Mouse (Mus musculus): ENCODE results near the gene Slco3a1.
A peak's percentile ranks its signal among the peaks of the same experiment; 100 is the strongest.

Slco3a1 gene

GRCm38 (mm10) chr7:74554608-74555311 lies at the start of gene Slco3a1:
Gene Slco3a1, minus strand, starts transcription at chr7:74554780.
- DNase-seq (ENCODE audit: low read depth): peak; percentile 36

GRCm38 (mm10) chr7:74600996-74601395 lies 46.4 kb upstream of the Slco3a1 start:
- no peak for DNase-seq (ENCODE audit: low read depth)

GRCm38 (mm10) chr7:74579411-74579810 lies 24.8 kb upstream of the Slco3a1 start:
- DNase-seq (ENCODE audit: low read depth): no peak

- DNase-seq (ENCODE audit: low read depth): no peak
These were observed 21.1 kb upstream of the Slco3a1 start for GRCm38 (mm10) chr7:74575678-74576077.

- peak; percentile 34 for DNase-seq (ENCODE audit: low read depth)
These were observed 836 bp upstream of the Slco3a1 start for GRCm38 (mm10) chr7:74555416-74555815.

- DNase-seq (ENCODE audit: low read depth): no peak
These were observed 479 bp downstream of the Slco3a1 start for GRCm38 (mm10) chr7:74554041-74554561.

- no peak for DNase-seq (ENCODE audit: low read depth)
These were observed 1.4 kb downstream of the Slco3a1 start for GRCm38 (mm10) chr7:74553111-74553650.

- DNase-seq (ENCODE audit: low read depth): no peak
These were observed 2.0 kb downstream of the Slco3a1 start for GRCm38 (mm10) chr7:74552546-74552945.

GRCm38 (mm10) chr7:74552000-74552358 lies 2.6 kb downstream of the Slco3a1 start:
- DNase-seq (ENCODE audit: low read depth): no peak

- DNase-seq (ENCODE audit: low read depth): no peak
These were observed 3.1 kb downstream of the Slco3a1 start for GRCm38 (mm10) chr7:74551338-74551999.

GRCm38 (mm10) chr7:74549686-74550085 lies 4.9 kb downstream of the Slco3a1 start:
- DNase-seq (ENCODE audit: low read depth): no peak

- DNase-seq (ENCODE audit: low read depth): no peak
These were observed 5.5 kb downstream of the Slco3a1 start for GRCm38 (mm10) chr7:74549013-74549582.

- no peak for DNase-seq (ENCODE audit: low read depth)
These were observed 7.9 kb downstream of the Slco3a1 start for GRCm38 (mm10) chr7:74546691-74547090.

GRCm38 (mm10) chr7:74545498-74545990 lies 9.0 kb downstream of the Slco3a1 start:
- no peak for DNase-seq (ENCODE audit: low read depth)

GRCm38 (mm10) chr7:74544306-74544705 lies 10.3 kb downstream of the Slco3a1 start:
- no peak for DNase-seq (ENCODE audit: low read depth)

GRCm38 (mm10) chr7:74541958-74542357 lies 12.6 kb downstream of the Slco3a1 start:
- DNase-seq (ENCODE audit: low read depth): no peak

GRCm38 (mm10) chr7:74540933-74541725 lies 13.5 kb downstream of the Slco3a1 start:
- no peak for DNase-seq (ENCODE audit: low read depth)

- DNase-seq (ENCODE audit: low read depth): no peak
These were observed 18.4 kb downstream of the Slco3a1 start for GRCm38 (mm10) chr7:74536186-74536585.

- DNase-seq (ENCODE audit: low read depth): no peak
These were observed 23.0 kb downstream of the Slco3a1 start for GRCm38 (mm10) chr7:74531468-74532097.

GRCm38 (mm10) chr7:74529877-74530276 lies 24.7 kb downstream of the Slco3a1 start:
- no peak for DNase-seq (ENCODE audit: low read depth)

- DNase-seq (ENCODE audit: low read depth): no peak
These were observed 25.3 kb downstream of the Slco3a1 start for GRCm38 (mm10) chr7:74529183-74529757.

All from fibroblast of lung, adult 2 months (primary cell).